Mouse (Mus musculus): ENCODE results near the gene Gm13539.
"Not testable (repeated sequence)": the region's sequence is repeated elsewhere in the genome, so short reads cannot be mapped to it uniquely, and the experiment has no call there.

The Gm13539 gene

GRCm38 (mm10) chr2:25781957-25782356 lies at the start of gene Gm13539:
TSS of gene Gm13539 (plus strand) at chr2:25782257.
- DNase-seq, result no peak

DNA sequence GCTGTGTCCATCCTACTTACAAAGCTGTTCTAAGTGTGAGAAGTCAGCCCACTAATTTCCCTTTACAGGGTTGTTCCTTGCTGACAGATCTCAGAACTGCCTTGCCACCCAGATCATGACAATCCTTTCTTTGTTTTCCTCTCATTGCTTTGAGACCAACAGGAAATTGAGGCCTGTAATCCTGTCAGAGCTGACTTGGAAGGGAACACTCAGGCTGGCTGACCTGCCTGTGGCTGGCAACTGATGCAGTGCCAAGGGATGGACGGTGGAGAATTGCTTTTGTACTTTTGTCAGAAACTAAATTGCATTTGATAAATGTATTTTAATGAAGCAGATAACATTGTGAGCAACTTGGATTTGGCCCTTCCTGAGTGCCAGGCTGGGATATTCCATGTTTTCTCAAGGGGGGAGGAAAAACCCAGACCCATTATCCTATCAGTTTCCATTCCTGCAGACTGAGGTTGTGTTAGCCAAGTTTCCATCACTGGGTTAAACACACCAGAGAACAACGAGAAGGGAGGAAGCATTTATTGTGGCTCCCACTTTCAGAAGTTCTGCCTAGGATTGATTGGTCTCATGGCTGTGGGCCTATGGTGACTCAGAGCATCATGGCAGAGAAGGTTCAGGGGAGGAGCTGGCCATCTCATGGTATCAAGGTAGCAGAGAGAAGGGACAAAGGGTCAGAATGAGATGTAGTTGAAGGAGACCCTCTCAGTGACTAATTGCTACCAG lies 48.7 kb upstream of the Gm13539 start:
- no peak for DNase-seq

- DNase-seq, result not testable (repeated sequence)
Measured at GRCm38 (mm10) chr2:25736709-25737108, 45.3 kb upstream of the Gm13539 start, which contains the start of gene Obp2b. TSS of gene Obp2b (plus strand) at chr2:25737009.

DNA sequence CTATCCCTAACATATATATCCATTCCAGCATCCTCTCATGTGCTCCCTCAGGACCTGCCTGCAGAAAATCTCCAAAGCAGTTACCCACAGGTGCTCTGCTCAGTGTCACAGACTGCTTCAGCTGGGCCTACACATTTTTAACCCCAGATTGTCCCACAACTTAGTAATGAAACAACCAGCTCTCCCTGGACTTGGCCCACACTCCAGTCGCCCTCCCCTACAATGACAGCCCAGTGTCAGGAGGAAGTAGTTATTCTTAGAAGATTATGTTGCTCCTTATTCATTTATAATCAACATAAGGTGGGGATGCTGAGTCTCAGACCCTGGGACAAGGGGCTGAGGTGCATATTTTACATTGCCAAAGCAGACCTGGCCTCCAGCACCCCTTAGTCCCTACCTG lies 40.4 kb upstream of the Gm13539 start:
- DNase-seq, result no peak

DNA sequence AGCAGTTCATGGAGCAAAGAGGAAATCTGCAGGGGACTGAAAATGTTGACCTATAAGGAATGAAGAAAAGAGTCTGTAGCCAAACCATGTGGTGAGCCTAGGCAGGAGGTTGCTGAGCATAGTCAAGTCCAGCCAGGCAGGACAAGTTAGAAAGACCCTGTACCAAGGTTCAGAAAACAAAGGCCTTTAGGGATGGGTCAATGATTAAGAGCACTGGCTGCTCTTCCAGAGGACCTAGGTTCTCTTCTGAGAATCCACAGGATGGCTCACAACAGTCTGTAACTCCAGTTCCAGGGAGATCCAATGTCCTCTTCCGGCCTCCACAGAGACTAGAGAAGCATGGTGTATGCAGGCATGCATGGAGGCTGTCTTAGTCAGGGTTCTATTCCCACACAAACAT lies 27.9 kb upstream of the Gm13539 start:
- no peak for DNase-seq

GRCm38 (mm10) chr2:25758064-25758625 lies 23.9 kb upstream of the Gm13539 start:
- no peak for DNase-seq

GRCm38 (mm10) chr2:25765269-25765668 lies 16.8 kb upstream of the Gm13539 start, which contains the start of gene Lcn3:
TSS of gene Lcn3 (plus strand) at chr2:25765569.
- no peak for DNase-seq

- no peak for DNase-seq
Measured at GRCm38 (mm10) chr2:25767764-25768163, 14.3 kb upstream of the Gm13539 start.

DNA sequence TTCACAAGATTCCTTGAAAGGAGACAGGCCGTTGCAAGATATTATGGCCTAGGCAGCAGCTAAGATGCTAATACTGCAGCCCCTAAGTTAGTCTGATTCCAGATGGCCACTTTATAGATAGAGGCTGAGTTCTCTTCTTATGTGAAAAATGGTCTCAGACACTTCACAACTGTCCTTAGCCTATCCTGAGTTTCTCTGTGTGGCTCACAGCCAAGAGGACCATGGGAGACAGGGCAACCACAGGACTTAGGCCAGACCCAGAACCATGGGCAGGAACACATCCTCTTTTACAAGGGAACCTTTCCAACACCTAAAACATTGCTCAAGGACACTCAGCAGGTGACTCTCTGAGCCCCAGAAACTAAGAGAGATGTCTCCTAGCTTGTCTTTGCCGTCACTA lies 8.6 kb upstream of the Gm13539 start:
- DNase-seq, result no peak

DNA sequence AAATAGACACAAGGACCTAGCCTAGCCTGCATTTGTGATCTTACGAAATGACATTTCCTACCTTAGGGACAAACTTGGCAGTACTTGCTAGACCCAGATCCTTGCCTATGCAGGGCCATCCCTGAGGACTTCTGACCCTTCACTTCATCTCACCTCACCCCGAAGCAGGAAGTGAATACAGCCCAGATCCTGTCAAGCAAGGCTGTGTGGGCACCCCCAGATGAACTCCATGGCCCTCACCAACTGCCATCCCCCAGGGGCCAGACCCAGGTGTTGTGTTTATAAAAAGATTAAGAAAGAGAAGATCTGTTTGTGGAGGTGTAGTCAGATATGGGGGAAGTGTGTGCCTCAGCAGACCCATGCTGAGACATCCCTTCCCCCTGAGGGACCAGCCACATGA lies 7.4 kb upstream of the Gm13539 start:
- DNase-seq, result no peak

GRCm38 (mm10) chr2:25775991-25776390 lies 6.1 kb upstream of the Gm13539 start:
- DNase-seq, result no peak

GRCm38 (mm10) chr2:25776717-25777116 lies 5.3 kb upstream of the Gm13539 start, which contains the start of gene Lcn11:
TSS of gene Lcn11 (plus strand) at chr2:25777017.
- no peak for DNase-seq

DNA sequence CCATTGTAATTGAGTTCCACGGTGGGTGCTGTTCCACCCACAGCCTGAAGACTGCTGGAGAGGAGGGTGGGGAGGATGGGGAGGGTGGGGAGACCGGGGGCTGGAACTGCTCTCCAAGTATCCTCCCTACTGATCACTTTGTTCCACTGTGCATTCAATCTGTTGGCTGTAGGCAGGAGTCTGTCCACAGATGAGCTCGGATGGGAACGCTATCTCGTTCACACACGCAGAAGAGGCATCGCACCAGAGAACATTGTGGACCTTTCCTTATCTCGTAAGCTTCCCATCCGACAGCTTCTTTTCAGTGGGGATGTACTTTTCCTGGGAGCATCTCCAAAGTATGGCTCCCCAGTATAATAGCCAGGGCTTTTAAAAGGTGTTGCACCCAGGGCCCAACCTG lies 3.0 kb upstream of the Gm13539 start:
- no peak for DNase-seq

- DNase-seq, result no peak
Measured at GRCm38 (mm10) chr2:25780921-25781320, 1.1 kb upstream of the Gm13539 start.

GRCm38 (mm10) chr2:25785573-25786322 lies 3.7 kb downstream of the Gm13539 start:
- no peak for DNase-seq

GRCm38 (mm10) chr2:25789092-25789491 lies 7.0 kb downstream of the Gm13539 start:
- DNase-seq, result no peak

- DNase-seq, result no peak
Measured at GRCm38 (mm10) chr2:25797635-25798034, 15.6 kb downstream of the Gm13539 start.

GRCm38 (mm10) chr2:25798065-25798464 lies 16.0 kb downstream of the Gm13539 start:
- DNase-seq, result no peak

GRCm38 (mm10) chr2:25811711-25812110 lies 29.7 kb downstream of the Gm13539 start:
- no peak for DNase-seq

DNA sequence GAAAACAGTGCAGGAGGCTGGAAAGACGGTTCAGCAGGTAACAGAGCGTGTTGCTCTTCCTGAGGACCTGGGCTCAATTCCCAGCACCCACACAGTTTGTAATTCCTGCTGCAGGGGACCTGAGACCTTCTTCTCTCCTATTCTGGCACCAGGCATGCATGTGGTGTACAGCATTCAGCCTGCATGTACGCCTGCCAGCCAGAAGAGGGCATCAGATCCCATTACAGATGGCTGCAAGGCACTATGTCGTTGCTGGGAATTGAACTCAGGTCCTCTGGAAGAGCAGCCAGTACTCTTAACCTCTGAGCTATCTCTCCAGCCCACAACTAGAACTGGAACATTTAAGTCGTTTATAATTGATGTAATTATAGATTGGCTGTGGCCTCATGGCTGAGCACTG lies 31.3 kb downstream of the Gm13539 start:
- no peak for DNase-seq

DNA sequence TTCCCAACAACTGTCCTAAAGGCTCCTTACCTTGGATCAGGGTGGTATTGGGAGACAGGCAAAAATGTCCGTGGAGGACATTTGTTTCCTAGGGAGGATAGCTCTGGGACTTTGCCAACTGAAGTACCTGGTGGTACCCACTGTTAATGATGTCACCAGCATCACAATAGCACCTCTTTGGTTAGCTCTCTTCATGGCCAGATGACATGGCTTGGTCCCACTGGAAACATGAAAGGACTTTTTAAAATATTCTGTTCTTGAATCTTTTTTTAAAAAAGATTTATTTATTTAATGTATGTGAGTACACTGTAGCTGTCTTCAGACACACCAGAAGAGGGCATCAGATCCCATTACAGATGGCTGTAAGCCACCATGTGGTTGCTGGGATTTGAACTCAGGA lies 33.7 kb downstream of the Gm13539 start, which contains the start of gene Glt6d1:
Gene Glt6d1, minus strand, starts transcription at position 101 of the 400 bp plus-strand sequence.
- not testable (repeated sequence) for DNase-seq

DNA sequence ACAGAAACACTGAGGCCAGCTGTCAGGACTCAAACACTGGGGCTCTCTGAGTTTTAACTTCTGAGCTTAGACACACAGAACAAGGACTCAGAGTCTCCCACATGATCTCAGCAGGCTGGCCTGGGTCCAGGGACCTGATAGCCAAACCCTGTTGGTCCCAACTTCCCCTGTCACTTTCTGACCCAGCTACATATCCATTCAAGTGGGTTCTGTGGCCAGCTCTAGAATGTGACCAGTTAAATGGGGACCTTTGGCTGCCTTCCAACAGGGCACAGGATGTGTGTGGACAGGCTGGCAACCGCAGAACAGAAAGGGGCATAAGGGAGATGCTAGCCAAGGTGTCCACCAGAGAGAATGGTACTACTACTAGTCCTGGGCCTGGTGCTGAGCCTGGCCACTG lies 40.7 kb downstream of the Gm13539 start, which contains the start of gene Lcn9:
Gene Lcn9, plus strand, starts transcription at position 348 of the 400 bp plus-strand sequence.
- no peak for DNase-seq

DNA sequence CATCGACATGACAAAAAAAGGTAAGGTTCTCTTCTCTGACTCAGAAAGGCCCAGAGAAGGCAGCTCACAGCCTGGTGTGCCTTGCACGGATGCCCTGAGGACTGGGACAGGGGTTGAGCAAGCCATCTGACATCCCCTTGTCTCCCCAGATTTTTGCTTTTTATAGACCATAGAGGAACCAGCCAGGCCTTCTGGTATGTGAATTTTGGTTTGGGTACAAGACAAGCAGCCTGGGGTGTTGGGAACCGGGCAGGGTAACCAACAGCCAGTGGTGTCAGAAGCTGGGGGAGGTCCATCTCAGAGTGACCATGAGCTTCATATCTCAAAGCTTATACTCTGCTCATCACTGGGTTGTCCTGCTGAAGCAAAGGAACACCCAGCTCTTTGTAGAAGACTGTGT lies 42.7 kb downstream of the Gm13539 start:
- DNase-seq, result no peak
